Mouse (Mus musculus) brown adipose tissue, adult 24 weeks (tissue): ENCODE measurements around the gene Anln. TPM values are rescaled to one million over a fixed set of nuclear protein-coding genes. Genes with fewer than 3 reads are reported as not detected.

Experiments
- H3K27ac ChIP-seq: fragments of 200-500 bp; replicated peaks from 2 replicates; pipeline ENCODE4 v1.5.1; 2012; ENCODE audit warnings: low read depth, mild to moderate bottlenecking, low read length
- H3K4me1 ChIP-seq: fragments of 200-500 bp; 2 replicates; pipeline ENCODE4 v1.6.1; 2012; ENCODE audit warnings: low read length, mixed read lengths; ENCODE audit not compliant: control insufficient read depth, insufficient read depth, insufficient read length
- H3K4me3 ChIP-seq: fragments of 200-500 bp; 2 replicates; pipeline ENCODE4 v1.5.1; 2012; ENCODE audit warnings: low read depth, mild to moderate bottlenecking, low read length, moderate library complexity; ENCODE audit not compliant: insufficient read depth
- polyA plus RNA-seq: library from polyadenylated mRNA; stranded (reverse); fragments of >200 nt; gene quantifications from 2 replicates; pipeline ENCODE4 v1.2.4, GENCODE M21; 2012; ENCODE audit not compliant: missing spikeins, insufficient read depth, insufficient read length

Gene Anln
- polyA plus RNA-seq, 1 experiment, result 3.3 TPM

DNA sequence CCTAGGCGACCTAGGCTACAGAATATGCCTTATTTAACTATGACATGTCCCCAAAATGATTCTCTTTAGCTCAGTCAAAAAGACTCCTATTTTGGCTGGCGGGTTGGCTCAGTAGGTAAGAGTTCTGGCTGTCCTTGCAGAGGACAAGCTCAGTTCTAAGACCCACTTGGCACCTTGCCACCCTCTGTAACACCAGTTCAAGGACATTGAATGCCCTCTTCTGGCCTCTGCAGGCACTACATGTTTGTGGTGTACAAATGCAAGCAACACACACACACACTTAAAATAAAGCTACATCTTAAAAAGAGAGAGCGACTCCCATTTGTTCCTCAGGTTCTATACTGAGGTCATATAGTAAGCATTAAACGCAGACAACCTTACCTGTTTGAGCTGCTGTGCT, 16.2 kb downstream of the Anln start:
- no peaks in the 10 kb centered on the region for H3K4me1 ChIP-seq
- no peak overlapping the region for H3K4me3 ChIP-seq
- H3K27ac ChIP-seq, result no peak overlapping the region

- peaks cover 4% of the 10 kb centered on the region; the same call in 1 of the 2 replicates for H3K4me1 ChIP-seq
- H3K4me3 ChIP-seq, result peak overlapping the region; percentile 46
- H3K27ac ChIP-seq, result peak overlapping the region; percentile 62
Observed at GRCm38 (mm10) chr9:22368030-22368429, 21.0 kb downstream of the Anln start.

DNA sequence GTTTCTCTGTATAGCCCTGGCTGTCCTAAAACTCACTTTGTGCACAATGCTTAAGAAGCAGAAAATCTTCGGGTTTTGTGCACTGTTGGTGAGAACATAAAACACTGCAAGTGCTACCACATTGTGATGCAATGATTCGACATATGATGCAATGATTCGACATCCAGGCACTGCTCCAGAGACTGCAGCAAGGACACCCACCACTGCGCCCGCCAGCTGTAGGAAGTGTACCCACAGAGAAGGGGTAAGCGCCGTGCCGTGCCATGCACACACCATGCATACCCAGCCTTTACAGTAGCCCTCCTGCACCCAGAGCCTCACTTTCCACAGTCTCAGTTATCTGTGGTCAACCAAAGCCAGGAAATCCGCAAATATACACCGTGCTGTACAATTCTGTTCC, 22.4 kb downstream of the Anln start:
- Histone ChIP-seq H3K4me3 (no peak overlapping the region), H3K4me1 (peaks cover 4% of the 10 kb centered on the region; the same call in 1 of the 2 replicates), H3K27ac (no peak overlapping the region)

DNA sequence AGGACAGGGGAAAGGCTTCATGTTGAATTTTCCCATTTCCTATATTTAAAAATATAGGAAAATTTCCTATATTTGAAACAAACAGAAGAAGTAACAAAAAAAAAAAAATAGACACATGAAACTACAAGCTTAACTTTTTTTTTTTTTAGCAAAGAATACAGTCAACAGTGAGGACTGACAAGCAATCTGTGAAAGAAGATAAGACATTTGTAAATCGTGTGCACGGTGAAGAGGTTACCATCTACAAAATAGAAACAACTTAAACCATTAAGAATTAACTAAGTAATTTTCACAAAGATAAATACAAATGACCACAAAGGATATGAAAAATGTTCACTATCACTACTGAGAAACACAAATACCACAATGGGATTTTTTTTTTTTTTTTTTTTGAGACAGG, 22.8 kb downstream of the Anln start:
- no peak overlapping the region for H3K4me3 ChIP-seq
- H3K4me1 ChIP-seq, result peaks cover 4% of the 10 kb centered on the region; the same call in 1 of the 2 replicates
- no peak overlapping the region for H3K27ac ChIP-seq

DNA sequence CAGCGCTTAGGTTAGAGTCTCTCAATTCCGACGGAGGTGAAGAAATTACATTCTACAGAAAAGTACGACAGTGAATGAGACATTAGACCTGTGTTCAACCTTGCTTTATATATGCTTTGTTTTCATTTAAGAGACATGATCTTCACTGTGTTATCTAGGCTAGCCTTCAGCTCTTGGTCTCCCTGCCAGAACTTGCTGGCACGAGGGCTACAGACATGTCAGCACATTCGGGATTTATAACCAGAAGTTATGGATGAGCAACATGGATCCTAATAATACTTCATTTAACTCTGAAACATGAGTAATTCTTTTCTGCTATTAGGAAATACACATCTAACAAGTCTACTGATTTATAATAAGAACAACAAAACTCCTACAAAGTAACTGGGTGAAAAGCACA, 28.1 kb downstream of the Anln start:
- Histone ChIP-seq H3K4me1 (no peaks in the 10 kb centered on the region), H3K4me3 (no peak overlapping the region), H3K27ac (no peak overlapping the region)

DNA sequence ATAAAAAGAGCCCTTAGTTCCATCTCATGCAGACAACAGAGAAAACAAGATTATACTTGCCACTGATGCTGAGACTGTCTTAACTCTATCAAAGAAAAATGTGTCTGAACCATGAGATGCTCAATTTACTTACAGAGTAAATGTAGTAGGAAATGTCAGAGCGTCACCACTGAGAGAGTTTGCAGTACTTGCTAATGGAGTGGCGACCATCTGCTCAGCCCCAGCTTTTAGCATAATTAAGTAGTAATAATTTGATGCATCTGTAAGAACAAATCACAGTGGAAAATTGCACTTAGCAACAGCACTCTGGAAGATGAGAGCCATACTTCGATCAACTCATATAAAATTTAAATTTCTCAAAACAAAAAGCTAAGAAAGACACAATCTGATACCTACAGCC, 33.1 kb downstream of the Anln start:
- Histone ChIP-seq H3K4me1 (no peaks in the 10 kb centered on the region), H3K4me3 (no peak overlapping the region), H3K27ac (no peak overlapping the region)

- no peak overlapping the region for H3K4me3 ChIP-seq
- H3K27ac ChIP-seq, result no peak overlapping the region
- H3K4me1 ChIP-seq, result no peaks in the 10 kb centered on the region
Observed at GRCm38 (mm10) chr9:22353901-22354300, 35.1 kb downstream of the Anln start.

DNA sequence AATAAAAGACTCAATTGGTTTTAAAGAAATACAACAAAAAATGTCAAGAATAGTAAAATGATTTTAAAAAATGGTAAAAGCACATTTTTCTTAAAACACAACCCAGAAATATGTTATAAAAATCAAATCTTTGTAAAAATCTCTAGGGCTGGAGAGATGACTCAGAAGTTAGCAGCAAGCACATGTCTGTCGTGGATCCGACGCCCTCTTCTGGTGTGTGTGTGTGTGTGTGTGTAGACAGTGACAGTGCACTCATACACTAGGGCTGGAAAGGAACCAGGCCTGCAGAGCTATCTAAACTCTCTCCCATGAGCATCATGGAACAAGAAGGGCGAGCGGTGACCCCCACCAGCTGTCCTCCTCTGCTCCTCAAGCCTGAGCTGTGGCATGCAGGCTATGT, 35.5 kb downstream of the Anln start:
- H3K27ac ChIP-seq, result no peak overlapping the region
- H3K4me3 ChIP-seq, result no peak overlapping the region
- no peaks in the 10 kb centered on the region for H3K4me1 ChIP-seq

- H3K27ac ChIP-seq, result no peak overlapping the region
- no peaks in the 10 kb centered on the region for H3K4me1 ChIP-seq
- H3K4me3 ChIP-seq, result no peak overlapping the region
Observed at GRCm38 (mm10) chr9:22340331-22340730, 48.7 kb downstream of the Anln start.

GRCm38 (mm10) chr9:22337217-22337616, 51.8 kb downstream of the Anln start:
- Histone ChIP-seq H3K27ac (no peak overlapping the region), H3K4me1 (no peaks in the 10 kb centered on the region), H3K4me3 (no peak overlapping the region)

DNA sequence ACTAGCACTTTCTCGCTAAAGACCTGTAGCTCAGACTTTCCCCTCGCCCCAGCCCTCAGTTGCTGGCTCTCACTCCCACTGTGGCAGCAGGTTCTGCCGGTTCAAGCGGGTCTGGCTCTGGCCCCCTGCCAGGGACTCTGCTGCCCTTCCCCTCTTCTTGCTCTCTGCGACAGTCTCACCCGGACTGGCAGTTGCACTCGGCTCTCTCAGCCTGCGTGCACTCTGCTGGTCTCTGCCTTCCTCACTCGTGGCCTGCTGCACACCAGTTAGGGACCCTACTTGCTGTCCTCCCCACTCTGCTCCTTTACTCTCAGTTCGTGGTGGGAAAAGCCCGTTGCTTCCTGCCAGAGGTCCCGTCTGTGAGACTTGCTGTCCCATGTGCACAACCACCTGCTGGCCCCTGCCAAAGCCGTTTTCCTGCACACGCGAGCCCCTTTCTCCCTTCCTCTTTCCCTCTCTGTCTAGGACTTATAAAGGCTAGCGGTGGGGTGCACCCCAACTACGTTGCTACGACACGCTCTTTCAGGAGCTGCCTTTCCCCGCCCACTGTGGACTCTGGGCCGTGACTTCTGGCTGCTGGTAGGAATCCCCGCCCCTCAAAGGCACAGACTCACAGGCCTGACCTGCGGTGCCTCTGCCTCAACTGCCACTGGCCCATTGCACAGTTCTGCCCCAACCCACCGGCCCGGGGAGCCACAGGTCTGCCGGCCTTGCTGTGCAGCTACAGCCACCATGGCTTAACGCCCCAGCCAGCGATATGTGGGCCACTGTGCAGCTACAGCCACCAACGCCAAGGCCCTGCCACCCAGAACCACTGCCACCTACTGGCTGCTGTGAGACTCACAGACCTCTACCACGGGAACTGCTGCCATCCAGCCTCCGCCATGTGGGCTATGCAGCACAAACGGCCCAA, 61.3 kb downstream of the Anln start:
- H3K4me3 ChIP-seq, result peak overlapping the region; percentile 71
- peak overlapping the region; percentile 29; the same call in 1 of the 2 replicates for H3K27ac ChIP-seq
- no peaks in the 10 kb centered on the region for H3K4me1 ChIP-seq

DNA sequence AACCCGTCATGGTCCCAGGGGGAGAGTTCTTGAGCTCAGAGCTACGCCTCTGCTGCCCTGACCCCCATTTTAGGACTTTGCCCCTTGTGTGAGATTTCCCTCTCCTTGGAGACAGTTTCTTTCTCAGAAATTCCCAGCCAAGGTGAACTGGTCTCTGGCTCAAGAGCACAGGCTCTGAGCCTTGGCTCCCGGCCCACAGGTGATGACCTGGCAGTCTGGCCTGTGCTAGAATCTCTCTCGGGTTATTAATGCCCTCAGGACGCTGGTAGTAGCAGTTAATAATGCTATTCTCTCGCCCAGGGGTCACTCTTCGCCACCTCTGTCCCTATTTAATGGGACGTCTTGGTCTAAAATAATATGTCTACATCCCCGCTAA, 61.9 kb downstream of the Anln start:
- peak overlapping the region; percentile 71 for H3K4me3 ChIP-seq
- peak overlapping the region; percentile 7; the same call in 1 of the 2 replicates for H3K27ac ChIP-seq
- H3K4me1 ChIP-seq, result no peaks in the 10 kb centered on the region

DNA sequence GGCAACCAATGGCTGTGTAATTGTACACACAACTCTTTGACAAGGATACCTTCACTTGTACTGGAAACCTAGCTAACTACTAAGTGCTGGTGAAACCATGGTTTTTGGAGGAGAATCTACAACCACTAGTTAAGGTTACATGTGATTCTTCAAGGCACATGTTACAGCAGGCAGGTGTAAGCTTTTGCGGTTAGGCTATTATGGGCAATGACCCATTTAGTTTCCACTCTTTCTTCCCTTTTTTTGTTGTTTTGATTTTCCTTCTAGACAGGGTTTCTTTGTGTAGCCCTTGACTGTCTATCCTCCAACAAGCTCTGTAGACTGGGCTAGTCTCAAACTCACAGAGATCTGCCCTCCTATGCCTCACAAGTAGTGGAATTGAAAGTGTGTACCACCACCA, 64.4 kb downstream of the Anln start:
- no peak overlapping the region for H3K27ac ChIP-seq
- H3K4me3 ChIP-seq, result no peak overlapping the region
- no peaks in the 10 kb centered on the region for H3K4me1 ChIP-seq

GRCm38 (mm10) chr9:22322381-22323211, 66.4 kb downstream of the Anln start:
- H3K4me3 ChIP-seq, result no peak overlapping the region
- no peaks in the 10 kb centered on the region for H3K4me1 ChIP-seq

DNA sequence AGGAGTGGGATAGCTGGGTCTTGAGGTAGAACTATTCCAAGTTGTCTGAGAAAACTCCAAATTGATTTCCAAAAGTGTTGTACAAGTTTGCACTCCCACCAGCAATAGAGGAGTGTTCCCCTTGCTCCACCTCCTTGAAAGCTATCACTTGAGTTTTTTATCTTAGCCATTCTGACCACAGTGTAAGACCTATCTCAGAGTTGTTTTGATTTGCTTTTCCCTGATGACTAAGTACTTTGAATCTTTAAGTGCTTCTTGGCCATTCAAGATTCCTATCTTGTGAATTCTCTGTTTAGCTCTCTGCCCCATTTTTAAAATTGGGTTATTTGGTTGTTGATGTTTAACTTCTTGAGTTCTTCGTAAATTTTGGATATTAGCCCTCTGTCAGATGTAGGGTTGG, 69.9 kb downstream of the Anln start:
- no peak overlapping the region for H3K27ac ChIP-seq
- H3K4me1 ChIP-seq, result no peaks in the 10 kb centered on the region
- H3K4me3 ChIP-seq, result no peak overlapping the region

More at GRCm38 (mm10) chr9:22322381-22323211, 66.4 kb downstream of the Anln start:
- no peak overlapping the region for H3K27ac ChIP-seq
